Mouse (Mus musculus): Measurements from ENCODE around the gene Gm17509.

DNA sequence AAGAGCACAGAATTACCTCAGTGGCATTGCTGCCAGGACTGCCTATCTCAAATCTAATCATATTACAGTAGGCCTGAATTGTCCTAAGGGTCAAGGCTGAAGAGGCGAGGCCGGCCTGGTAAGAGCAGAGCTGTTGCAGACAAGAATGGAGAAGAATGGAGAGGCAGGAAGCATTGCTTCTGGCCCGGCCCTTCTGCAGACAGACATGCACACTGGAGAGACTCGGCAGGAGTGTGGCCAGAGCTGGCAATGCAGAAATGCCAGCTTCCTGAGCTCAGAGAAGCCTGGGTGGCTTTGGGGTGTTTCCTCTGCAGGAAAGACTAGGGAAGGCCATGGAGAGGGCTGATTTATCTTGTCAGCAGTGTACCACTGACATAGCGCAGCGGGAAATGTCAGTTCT lies 4.7 kb upstream of the Gm17509 start:
- no peak for TF ChIP-seq GATA1 (IDR thresholded peaks at IDR 0.05; ENCODE audit: low read length)
- no peak for TF ChIP-seq TAL1 (IDR thresholded peaks at IDR 0.05; ENCODE audit: low read length)
